Mouse (Mus musculus) lung, adult 2 months (tissue): Measurements from ENCODE around the gene Dcun1d4.

Source experiments
- CTCF ChIP-seq: fragments of 200-500 bp; IDR thresholded peaks from 2 replicates; pipeline ENCODE4 v1.5.1; 2011; ENCODE audit warnings: mild to moderate bottlenecking, low read length, control low read depth; ENCODE audit not compliant: insufficient read depth
- POLR2A ChIP-seq: fragments of 200-500 bp; IDR thresholded peaks from 2 replicates; pipeline ENCODE4 v1.6.1; 2011; ENCODE audit warnings: low read depth, mild to moderate bottlenecking, control low read depth, low read length, borderline replicate concordance; ENCODE audit errors: extremely low read depth

- TF ChIP-seq POLR2A (no peak), CTCF (no peak)
Observed at GRCm38 (mm10) chr5:73480700-73481099, at the start of gene Dcun1d4.
